Mouse (Mus musculus): ENCODE measurements around the gene Sdk2. TPM values are rescaled to one million over a fixed set of nuclear protein-coding genes. Genes with fewer than 3 reads are reported as not detected.

The Sdk2 gene
- polyA plus RNA-seq, 1 experiment = 0.47 TPM

DNA sequence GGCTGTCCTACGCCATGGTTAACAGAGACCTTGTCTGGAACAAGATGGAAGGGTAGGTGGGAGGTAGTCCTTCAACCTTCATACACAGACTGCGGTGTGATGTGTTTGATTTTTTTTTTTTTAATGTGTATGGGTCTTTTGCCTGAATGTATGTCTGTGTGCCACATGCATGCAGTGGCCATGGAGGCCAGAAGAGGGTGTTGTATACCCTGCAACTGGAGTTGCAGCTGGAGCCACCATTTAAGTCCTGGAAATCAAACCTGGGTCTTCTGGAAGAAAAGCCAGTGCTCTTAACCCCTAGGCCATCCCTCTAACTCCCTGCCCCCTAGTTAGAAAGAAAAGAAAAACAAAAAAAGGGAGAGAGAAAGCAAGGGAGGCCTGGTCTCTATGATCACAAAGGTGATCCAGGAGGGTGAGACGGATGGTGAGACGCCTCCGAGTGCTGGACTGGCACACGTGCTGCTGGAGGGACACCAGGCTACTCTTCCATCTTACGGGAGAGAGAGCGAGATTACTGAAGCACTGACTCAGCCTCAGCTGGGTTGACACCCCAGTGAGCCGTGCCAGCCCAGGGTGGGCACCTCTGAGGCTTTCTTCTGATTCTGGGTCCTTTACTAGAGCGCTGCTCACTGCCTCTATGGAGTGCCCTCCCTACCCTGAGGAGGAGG, 334.8 kb downstream of the Sdk2 start:
- 92% methylated on average over 10 of the region's 10 CpGs for WGBS
- no peak for DNase-seq (ENCODE audit: low read depth, low spot score)

DNA sequence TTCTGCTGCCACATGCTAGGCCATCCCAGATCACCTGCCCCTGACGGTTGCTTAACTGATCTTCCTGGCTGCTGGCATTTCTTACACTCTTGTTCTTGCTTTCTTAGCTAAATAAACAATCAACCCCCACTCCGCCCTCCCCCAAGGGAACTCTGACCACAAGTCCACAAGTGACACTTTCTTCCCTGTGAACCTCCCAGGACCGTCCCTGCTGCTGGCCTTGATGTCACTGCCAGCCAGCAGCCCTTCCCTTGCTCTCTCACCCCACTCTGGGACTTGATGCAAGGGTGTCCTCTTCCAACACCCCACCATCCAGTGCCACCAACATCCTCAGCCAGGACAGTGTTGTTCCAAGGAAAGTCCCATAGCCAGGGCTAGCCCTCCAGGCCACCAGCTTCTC, 336.0 kb downstream of the Sdk2 start:
- WGBS = 23% methylated on average over 3 of the region's 3 CpGs

DNA sequence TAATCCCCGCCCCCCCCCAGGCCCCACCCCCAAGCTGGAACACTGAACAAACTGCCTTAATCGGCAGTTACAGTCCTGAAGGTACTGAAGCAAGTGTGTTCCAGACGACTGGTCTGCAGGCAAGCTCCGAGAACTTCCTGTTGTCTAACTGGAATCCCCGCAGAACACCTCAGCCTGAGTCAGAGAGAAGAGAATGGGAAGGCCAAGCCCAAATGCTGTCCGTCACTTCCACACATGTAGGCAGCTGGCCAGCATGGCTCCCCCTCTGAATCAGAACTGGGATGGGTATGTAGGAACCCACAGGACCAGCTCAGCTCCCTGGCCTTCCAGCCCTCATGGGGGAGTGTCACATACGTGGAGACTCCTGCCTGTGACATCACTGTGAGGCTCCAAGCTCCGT, 336.9 kb downstream of the Sdk2 start:
- no peak for DNase-seq (ENCODE audit: low read depth, low spot score)
- WGBS = 43% methylated on average over 8 of the region's 8 CpGs

More for the DNA sequence above, 336.0 kb downstream of the Sdk2 start:
- no peak for DNase-seq (ENCODE audit: low read depth, low spot score)

DNA sequence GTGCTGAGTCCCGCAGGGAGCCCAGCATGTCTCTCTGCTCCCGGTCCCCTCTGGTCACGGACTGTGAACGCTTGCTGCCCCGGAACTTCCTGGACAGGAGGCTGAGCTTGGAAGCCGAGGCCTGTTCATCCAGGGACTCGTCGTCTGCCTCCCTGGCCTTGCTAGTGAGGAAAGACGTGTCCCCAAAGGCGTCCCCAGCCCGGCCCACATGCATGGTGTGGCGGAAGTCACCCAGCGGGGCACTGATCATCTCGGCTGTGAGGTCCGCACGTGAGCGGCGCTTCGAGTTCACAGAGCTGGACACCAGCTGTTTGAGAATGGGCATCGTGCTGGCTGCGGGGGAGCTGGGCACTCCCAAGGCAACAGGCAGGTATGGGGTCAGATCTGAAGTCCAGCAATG, 337.6 kb downstream of the Sdk2 start:
- WGBS = 88% methylated on average over 21 of the region's 21 CpGs

DNA sequence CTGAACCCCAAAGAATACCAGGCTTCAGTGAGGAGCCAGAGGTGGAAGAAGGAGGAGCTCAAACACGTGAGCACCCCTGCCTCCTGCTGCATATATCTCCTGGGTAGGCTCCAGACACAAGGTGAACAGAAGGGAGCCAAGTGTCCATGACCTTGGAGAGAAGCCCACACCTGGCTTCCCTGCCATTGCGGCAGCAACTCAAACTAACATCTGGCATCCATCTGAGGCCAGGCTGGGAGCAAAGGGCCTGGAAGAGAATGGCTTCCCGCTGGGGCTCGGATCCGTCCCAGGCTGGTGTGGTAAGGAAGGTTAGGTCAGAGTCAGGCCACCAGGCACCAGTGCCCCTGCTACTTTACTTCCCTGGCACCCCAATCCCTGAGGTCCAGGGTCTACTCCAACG, 338.9 kb downstream of the Sdk2 start:
- 60% methylated on average over 6 of the region's 6 CpGs for WGBS
- no peak for DNase-seq (ENCODE audit: low read depth, low spot score)

More for the DNA sequence above, 337.6 kb downstream of the Sdk2 start:
- no peak for DNase-seq (ENCODE audit: low read depth, low spot score)

DNA sequence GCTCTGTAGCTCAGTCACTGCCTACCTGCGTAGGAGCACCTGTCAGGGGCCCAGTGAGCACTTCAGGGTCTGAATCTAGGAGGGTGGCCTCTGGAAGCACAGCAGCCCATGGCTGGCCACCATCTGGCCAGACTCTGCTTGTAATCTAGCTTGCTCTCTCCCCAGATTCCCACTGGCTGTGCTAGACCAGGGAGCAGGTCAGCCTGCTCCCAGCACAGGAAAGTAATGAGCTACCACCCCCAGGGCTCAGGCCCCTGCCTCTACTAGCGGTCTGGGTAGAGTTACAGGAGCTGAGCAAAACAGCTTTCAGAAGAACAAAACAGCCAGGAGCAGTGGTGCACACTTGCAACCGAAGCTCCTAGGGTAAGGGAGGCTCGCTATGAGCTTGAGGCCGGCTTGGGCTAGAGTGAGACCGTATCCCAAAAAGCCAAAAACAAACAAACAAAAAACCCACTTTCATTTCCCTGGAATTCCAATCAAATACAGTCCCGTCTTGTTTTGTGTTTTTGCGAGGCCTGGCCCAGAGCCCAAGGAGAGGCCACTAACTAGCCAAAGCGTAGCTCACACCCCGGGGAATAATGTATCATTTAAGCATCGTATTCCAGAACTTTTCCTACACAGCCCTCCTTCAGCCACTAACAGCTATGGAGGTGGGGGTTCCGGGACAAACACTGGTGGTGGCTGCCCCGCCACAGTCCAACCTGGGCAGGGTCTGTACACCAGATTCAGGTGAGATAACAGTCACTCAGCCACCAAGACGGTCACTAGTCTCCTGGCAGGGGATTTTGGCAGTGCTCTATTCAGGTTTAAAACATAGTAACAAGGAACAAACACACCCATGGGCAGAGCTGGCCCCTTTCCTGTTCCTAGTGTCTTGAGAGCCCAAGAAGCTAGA, 339.6 kb downstream of the Sdk2 start:
- 68% methylated on average over 14 of the region's 14 CpGs for WGBS

More for the DNA sequence above, 339.6 kb downstream of the Sdk2 start:
- DNase-seq (ENCODE audit: low read depth, low spot score) = no peak

All from large intestine, adult 2 months (tissue).